Mouse (Mus musculus): ENCODE results near the gene Tgfa. TPM values are rescaled to one million over a fixed set of nuclear protein-coding genes. Genes with fewer than 3 reads are reported as not detected.

Gene Tgfa
- polyA plus RNA-seq, 1 experiment = 16.1 TPM

GRCm38 (mm10) chr6:86218739-86219138 is 23.7 kb downstream of the Tgfa start:
- DNase-seq = no peak
- H3K4me1 ChIP-seq (ENCODE audit: control insufficient read depth, insufficient read depth, low read length) = peaks cover 19% of the 10 kb centered on the region
- TF ChIP-seq CTCF (IDR thresholded peaks at IDR 0.05; ENCODE audit: borderline replicate concordance, insufficient read depth, low read depth, low read length) = no peak
- no peak for TF ChIP-seq POLR2A (IDR thresholded peaks at IDR 0.05; ENCODE audit: borderline replicate concordance, insufficient read depth, low read length)
- no peaks in the 10 kb centered on the region for H3K27me3 ChIP-seq (ENCODE audit: control insufficient read depth, insufficient read depth, low read length)
- no peak overlapping the region for H3K27ac ChIP-seq (ENCODE audit: insufficient read depth, low read length)
- H3K4me3 ChIP-seq (replicated peaks; ENCODE audit: insufficient read depth, low read depth, low read length) = no peak overlapping the region
- WGBS = 92% methylated on average over 4 of the region's 4 CpGs

DNA sequence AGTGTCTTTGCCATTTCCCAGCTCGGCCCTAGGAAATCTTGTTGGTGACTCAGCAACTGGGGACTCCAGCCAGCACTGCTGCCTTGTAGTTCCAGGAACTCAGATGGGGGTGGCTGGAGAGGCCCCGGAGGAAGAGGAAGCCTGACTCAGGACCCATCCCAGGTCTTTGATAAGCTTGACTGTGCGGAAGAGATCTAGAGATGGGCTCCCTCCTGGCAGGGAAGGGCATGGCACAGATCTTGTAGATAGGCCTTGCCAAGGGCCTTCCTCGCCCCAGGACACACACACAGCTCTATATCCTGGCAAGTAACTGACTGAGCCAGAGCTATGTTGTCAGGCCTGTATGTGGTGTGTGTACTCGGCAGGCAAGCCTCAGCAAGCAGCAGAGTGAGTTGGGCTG is 24.5 kb downstream of the Tgfa start:
- peak overlapping the region; percentile 12; the same call in 1 of the 2 replicates for H3K27ac ChIP-seq (ENCODE audit: insufficient read depth, low read length)
- no peak overlapping the region for H3K4me3 ChIP-seq (replicated peaks; ENCODE audit: insufficient read depth, low read depth, low read length)
- H3K27me3 ChIP-seq (ENCODE audit: control insufficient read depth, insufficient read depth, low read length) = no peaks in the 10 kb centered on the region
- peak; percentile 62 to 72 for DNase-seq
- no peak for TF ChIP-seq POLR2A (IDR thresholded peaks at IDR 0.05; ENCODE audit: borderline replicate concordance, insufficient read depth, low read length)
- no peak for TF ChIP-seq CTCF (IDR thresholded peaks at IDR 0.05; ENCODE audit: borderline replicate concordance, insufficient read depth, low read depth, low read length)
- WGBS = 13% methylated on average over 5 of the region's 5 CpGs
- H3K4me1 ChIP-seq (ENCODE audit: control insufficient read depth, insufficient read depth, low read length) = peaks cover 19% of the 10 kb centered on the region

DNA sequence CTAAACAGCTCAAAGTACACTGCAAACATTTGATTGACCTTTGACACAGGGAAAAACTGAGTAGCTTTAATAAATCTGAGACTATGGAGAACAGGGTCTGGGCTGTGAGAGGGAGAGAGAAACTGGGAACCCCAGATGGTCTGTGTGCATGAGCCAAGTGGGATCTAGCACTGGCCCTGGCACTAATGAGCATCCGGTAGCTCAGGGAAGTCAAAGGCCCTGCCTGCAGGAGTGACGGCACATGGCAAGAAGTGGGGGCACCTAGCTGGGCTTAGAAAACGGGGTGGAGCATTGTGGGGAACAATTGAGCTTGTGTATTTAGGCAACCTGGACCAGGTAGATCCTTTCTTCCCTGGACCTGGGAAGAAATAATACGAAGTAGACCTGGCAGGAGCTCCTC is 25.1 kb downstream of the Tgfa start:
- DNase-seq = peak; percentile 47 to 64
- 10% methylated on average over 4 of the region's 4 CpGs for WGBS
- H3K4me3 ChIP-seq (replicated peaks; ENCODE audit: insufficient read depth, low read depth, low read length) = no peak overlapping the region
- no peak for TF ChIP-seq CTCF (IDR thresholded peaks at IDR 0.05; ENCODE audit: borderline replicate concordance, insufficient read depth, low read depth, low read length)
- no peak for TF ChIP-seq POLR2A (IDR thresholded peaks at IDR 0.05; ENCODE audit: borderline replicate concordance, insufficient read depth, low read length)
- peaks cover 19% of the 10 kb centered on the region for H3K4me1 ChIP-seq (ENCODE audit: control insufficient read depth, insufficient read depth, low read length)
- H3K27ac ChIP-seq (ENCODE audit: insufficient read depth, low read length) = no peak overlapping the region
- no peaks in the 10 kb centered on the region for H3K27me3 ChIP-seq (ENCODE audit: control insufficient read depth, insufficient read depth, low read length)

DNA sequence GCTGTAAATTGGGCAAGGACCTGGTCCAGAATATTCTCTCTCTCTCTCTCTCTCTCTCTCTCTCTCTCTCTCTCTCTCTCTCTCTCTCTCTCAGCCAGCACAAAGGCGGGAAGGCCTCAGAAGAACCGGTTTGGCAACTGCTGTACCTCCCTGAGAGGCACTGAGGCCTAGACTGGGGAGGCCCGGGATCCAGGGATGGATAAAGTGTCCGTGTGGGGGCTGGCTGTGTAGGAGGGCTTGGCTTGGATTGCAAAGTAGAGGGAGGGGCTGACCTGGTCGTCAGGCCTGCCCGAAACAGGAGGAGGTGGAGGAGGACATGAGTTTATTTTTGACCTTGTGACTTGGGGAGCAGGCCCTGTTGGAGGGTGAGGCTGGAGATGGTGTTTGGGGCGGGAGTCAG is 27.4 kb downstream of the Tgfa start:
- H3K27me3 ChIP-seq (ENCODE audit: control insufficient read depth, insufficient read depth, low read length) = no peaks in the 10 kb centered on the region
- no peak for DNase-seq
- no peak overlapping the region for H3K27ac ChIP-seq (ENCODE audit: insufficient read depth, low read length)
- TF ChIP-seq CTCF (IDR thresholded peaks at IDR 0.05; ENCODE audit: borderline replicate concordance, insufficient read depth, low read depth, low read length) (no peak), POLR2A (IDR thresholded peaks at IDR 0.05; ENCODE audit: borderline replicate concordance, insufficient read depth, low read length) (no peak)
- 72% methylated on average over 7 of the region's 7 CpGs for WGBS
- H3K4me3 ChIP-seq (replicated peaks; ENCODE audit: insufficient read depth, low read depth, low read length) = no peak overlapping the region
- H3K4me1 ChIP-seq (ENCODE audit: control insufficient read depth, insufficient read depth, low read length) = peaks cover 28% of the 10 kb centered on the region

- DNase-seq = peak in 1 of 2 experiments; percentile 32
- H3K4me3 ChIP-seq (replicated peaks; ENCODE audit: insufficient read depth, low read depth, low read length) = no peak overlapping the region
- TF ChIP-seq CTCF (IDR thresholded peaks at IDR 0.05; ENCODE audit: borderline replicate concordance, insufficient read depth, low read depth, low read length) (no peak), POLR2A (IDR thresholded peaks at IDR 0.05; ENCODE audit: borderline replicate concordance, insufficient read depth, low read length) (no peak)
- H3K4me1 ChIP-seq (ENCODE audit: control insufficient read depth, insufficient read depth, low read length) = peaks cover 29% of the 10 kb centered on the region
- no peak overlapping the region for H3K27ac ChIP-seq (ENCODE audit: insufficient read depth, low read length)
- no peaks in the 10 kb centered on the region for H3K27me3 ChIP-seq (ENCODE audit: control insufficient read depth, insufficient read depth, low read length)
These were observed 30.6 kb downstream of the Tgfa start for GRCm38 (mm10) chr6:86225604-86226003.

DNA sequence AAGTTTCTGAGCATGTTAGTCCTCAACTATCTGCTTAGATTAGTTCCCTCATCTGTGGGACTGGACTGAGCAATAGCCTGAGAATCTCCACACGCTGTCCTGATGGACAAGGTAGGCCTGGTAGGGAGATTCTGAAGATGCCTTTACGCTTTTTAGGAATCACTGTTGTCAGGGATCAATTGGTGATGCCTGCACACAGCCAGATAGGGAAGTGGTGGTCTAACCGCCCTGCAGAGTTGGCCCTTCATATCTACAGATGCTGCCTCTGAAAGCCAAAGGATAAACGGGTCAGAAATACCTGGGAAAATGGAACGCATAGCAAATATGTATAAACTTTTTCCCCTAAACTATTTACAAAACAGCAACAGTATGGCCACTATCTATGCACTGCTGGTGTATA is 37.3 kb downstream of the Tgfa start:
- TF ChIP-seq POLR2A (IDR thresholded peaks at IDR 0.05; ENCODE audit: borderline replicate concordance, insufficient read depth, low read length) (no peak), CTCF (IDR thresholded peaks at IDR 0.05; ENCODE audit: borderline replicate concordance, insufficient read depth, low read depth, low read length) (no peak)
- WGBS = 92% methylated on average over 5 of the region's 5 CpGs
- no peak overlapping the region for H3K27ac ChIP-seq (ENCODE audit: insufficient read depth, low read length)

DNA sequence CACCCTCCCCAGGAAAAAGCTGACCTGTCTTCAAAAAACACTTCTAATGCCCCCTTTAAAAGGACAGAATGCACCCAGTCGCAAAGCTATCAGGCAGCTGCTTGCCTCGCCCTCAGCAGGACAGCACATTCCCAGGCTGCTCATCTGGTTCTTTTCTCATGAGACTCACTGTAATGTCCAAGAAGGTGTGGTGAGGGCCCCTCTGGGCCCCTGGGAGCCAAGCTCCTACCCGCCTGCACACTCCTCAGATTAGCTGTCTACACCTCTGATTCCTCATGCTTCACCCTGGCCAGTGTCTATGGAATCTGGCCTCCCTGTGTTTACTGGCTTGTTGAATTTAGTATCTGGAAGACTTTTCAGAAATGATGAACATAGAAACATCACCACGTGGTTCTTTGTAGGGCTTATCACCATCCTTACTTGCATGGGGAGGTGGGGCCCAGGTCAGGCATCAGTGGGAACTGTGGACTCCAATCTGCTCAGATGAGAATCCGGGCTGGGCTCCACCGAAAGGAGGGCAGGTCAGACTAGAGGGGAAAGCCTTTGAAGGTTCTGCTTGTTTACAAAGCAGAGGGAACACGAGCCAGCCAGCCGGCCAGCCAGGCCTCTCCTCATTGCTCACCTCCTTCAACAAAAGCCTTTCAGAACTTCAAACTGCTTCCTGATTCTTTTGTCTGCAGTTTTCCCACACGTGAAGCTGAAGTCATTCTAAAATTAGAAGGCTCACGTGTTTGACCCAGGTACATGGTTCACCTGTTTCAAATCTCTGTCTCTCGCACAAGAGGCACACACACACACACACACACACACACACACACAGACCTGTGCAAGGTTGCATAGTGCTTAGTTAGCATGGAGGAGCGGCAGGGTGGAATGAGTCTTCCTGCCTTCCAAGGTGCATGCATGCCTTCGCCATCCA is 38.7 kb downstream of the Tgfa start:
- Histone ChIP-seq H3K27ac (ENCODE audit: insufficient read depth, low read length) (no peak overlapping the region), H3K27me3 (ENCODE audit: control insufficient read depth, insufficient read depth, low read length) (no peaks in the 10 kb centered on the region), H3K4me3 (replicated peaks; ENCODE audit: insufficient read depth, low read depth, low read length) (no peak overlapping the region), H3K4me1 (ENCODE audit: control insufficient read depth, insufficient read depth, low read length) (peaks cover 17% of the 10 kb centered on the region)
- TF ChIP-seq POLR2A (IDR thresholded peaks at IDR 0.05; ENCODE audit: borderline replicate concordance, insufficient read depth, low read length) = no peak
- no peak for TF ChIP-seq CTCF (IDR thresholded peaks at IDR 0.05; ENCODE audit: borderline replicate concordance, insufficient read depth, low read depth, low read length)
- 56% methylated on average over 13 of the region's 13 CpGs for WGBS
- DNase-seq = no peak

More for the DNA sequence above, 37.3 kb downstream of the Tgfa start:
- Histone ChIP-seq H3K4me3 (replicated peaks; ENCODE audit: insufficient read depth, low read depth, low read length) (no peak overlapping the region), H3K4me1 (ENCODE audit: control insufficient read depth, insufficient read depth, low read length) (peaks cover 23% of the 10 kb centered on the region), H3K27me3 (ENCODE audit: control insufficient read depth, insufficient read depth, low read length) (no peaks in the 10 kb centered on the region)
- no peak for DNase-seq

DNA sequence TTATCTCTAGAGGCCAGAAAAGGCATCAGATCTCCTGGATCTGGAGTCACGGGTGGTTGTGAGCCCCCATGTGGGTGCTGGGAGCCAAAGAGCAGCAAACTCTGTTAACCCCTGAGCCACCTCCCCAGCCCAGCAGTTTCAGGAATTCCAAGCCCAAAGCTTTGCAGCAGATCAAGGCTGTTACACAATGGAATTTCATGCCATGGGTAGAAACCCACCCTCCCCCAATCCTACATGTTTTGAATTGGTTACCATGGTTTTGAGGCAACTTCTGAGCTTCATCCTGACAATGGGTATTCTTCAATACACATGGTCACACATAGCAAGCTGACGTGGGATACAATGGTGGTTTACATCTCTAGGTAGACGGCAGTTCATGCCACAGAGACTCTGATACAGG is 49.8 kb downstream of the Tgfa start:
- WGBS = 56% methylated on average over 3 of the region's 3 CpGs
- no peak for DNase-seq
- H3K27me3 ChIP-seq (ENCODE audit: control insufficient read depth, insufficient read depth, low read length) = no peaks in the 10 kb centered on the region
- H3K27ac ChIP-seq (ENCODE audit: insufficient read depth, low read length) = no peak overlapping the region
- TF ChIP-seq CTCF (IDR thresholded peaks at IDR 0.05; ENCODE audit: borderline replicate concordance, insufficient read depth, low read depth, low read length) (no peak), POLR2A (IDR thresholded peaks at IDR 0.05; ENCODE audit: borderline replicate concordance, insufficient read depth, low read length) (no peak)
- no peaks in the 10 kb centered on the region for H3K4me1 ChIP-seq (ENCODE audit: control insufficient read depth, insufficient read depth, low read length)
- no peak overlapping the region for H3K4me3 ChIP-seq (replicated peaks; ENCODE audit: insufficient read depth, low read depth, low read length)

All from cerebellum, adult 2 months (tissue).